Mouse (Mus musculus) G1E (cell line): ENCODE results near the gene Marf1. TPM values are rescaled to one million over a fixed set of nuclear protein-coding genes. Genes with fewer than 3 reads are reported as not detected.

Experiments used
- ATAC-seq: 2 replicates; pipeline ENCODE4 v1.8.0; 2016; ENCODE audit warnings: mild to moderate bottlenecking; ENCODE audit not compliant: insufficient number of reproducible peaks, poor library complexity, low FRiP score, severe bottlenecking; ENCODE audit errors: extremely low read depth
- DNase-seq: peaks from one replicate; pipeline ENCODE4 v3.0.0; 2012; ENCODE audit warnings: low spot score
- H3K27me3 ChIP-seq: 2 replicates; pipeline ENCODE4 v1.6.1; 2012; ENCODE audit warnings: mild to moderate bottlenecking, low read length, inconsistent platforms; ENCODE audit not compliant: insufficient read depth
- H3K36me3 ChIP-seq: replicated peaks from 2 replicates; pipeline ENCODE3; 2012; ENCODE audit warnings: mild to moderate bottlenecking, inconsistent platforms
- H3K4me1 ChIP-seq: 2 replicates; pipeline ENCODE4 v1.6.1; 2012; ENCODE audit warnings: low read depth, low read length, inconsistent platforms, mixed read lengths; ENCODE audit not compliant: insufficient read depth
- H3K4me3 ChIP-seq: 2 replicates; pipeline ENCODE4 v1.5.1; 2012; ENCODE audit warnings: low read depth, mild to moderate bottlenecking, inconsistent platforms, low read length, moderate library complexity, mixed read lengths
- H3K9me3 ChIP-seq: replicated peaks from 2 replicates; pipeline ENCODE4 v1.6.1; 2012; ENCODE audit warnings: inconsistent platforms
- CTCF ChIP-seq: IDR thresholded peaks from 2 replicates; pipeline ENCODE4 v1.5.1; 2012; ENCODE audit warnings: low read depth, low read length, inconsistent platforms, mixed read lengths
- GATA1 ChIP-seq: IDR thresholded peaks from 2 replicates; pipeline ENCODE4 v1.6.1; 2012; ENCODE audit warnings: borderline replicate concordance, low read length, inconsistent platforms, mixed read lengths
- GATA2 ChIP-seq: IDR thresholded peaks from 2 replicates; pipeline ENCODE4 v1.6.1; 2012; ENCODE audit warnings: low read depth, low read length, inconsistent platforms, borderline replicate concordance
- POLR2AphosphoS5 ChIP-seq: IDR thresholded peaks from 2 replicates; pipeline ENCODE4 v1.6.1; 2012; ENCODE audit warnings: low read depth, low read length, inconsistent platforms; ENCODE audit not compliant: insufficient replicate concordance
- TAL1 ChIP-seq: conservative IDR thresholded peaks from 2 replicates; pipeline ENCODE4 v1.6.1; 2012; ENCODE audit warnings: low read depth, low read length, inconsistent platforms, mixed read lengths
- polyA plus RNA-seq: library from polyadenylated mRNA; stranded (reverse); fragments of >175 nt; gene quantifications from 2 replicates; pipeline ENCODE4 v1.2.3, GENCODE M21; 2012
- total RNA-seq, 2 experiments: library from RNA; stranded (forward) in 1 of 2; stranded (reverse) in 1 of 2; fragments of 200-1000 nt in 1 of 2; fragments of >200 nt in 1 of 2; fragmentation: Nextera tagmentation in 1 of 2; gene quantifications; 2 replicates each; pipeline ENCODE4 v1.2.3; 2014 to 2017

Marf1 gene
- total and polyA plus RNA-seq, 3 experiments: 3.3 to 75.4 (median 32.3) TPM

GRCm38 (mm10) chr16:14182360-14182759, 19.2 kb upstream of the Marf1 start:
- Histone ChIP-seq H3K4me3 (no peak overlapping the region), H3K4me1 (peaks cover 7% of the 10 kb centered on the region), H3K36me3 (peaks cover 96% of the 10 kb centered on the region), H3K9me3 (no peaks in the 10 kb centered on the region), H3K27me3 (no peaks in the 10 kb centered on the region)
- no peak for DNase-seq
- no peak for ATAC-seq
- TF ChIP-seq CTCF (no peak), GATA1 (no peak), POLR2AphosphoS5 (no peak), GATA2 (no peak), TAL1 (no peak)

- Histone ChIP-seq H3K36me3 (peaks cover 97% of the 10 kb centered on the region), H3K9me3 (no peaks in the 10 kb centered on the region), H3K4me1 (peaks cover 9% of the 10 kb centered on the region), H3K27me3 (no peaks in the 10 kb centered on the region), H3K4me3 (no peak overlapping the region)
- ATAC-seq (no peak), DNase-seq (no peak)
- TF ChIP-seq TAL1 (no peak), GATA2 (no peak), POLR2AphosphoS5 (no peak), GATA1 (no peak), CTCF (no peak)
Measured at GRCm38 (mm10) chr16:14180163-14180733, 17.1 kb upstream of the Marf1 start.

- no peak for TF ChIP-seq CTCF
- TF ChIP-seq GATA1: no peak
- no peak for TF ChIP-seq GATA2
Measured at GRCm38 (mm10) chr16:14178041-14178440, 14.9 kb upstream of the Marf1 start.

GRCm38 (mm10) chr16:14169706-14170105, 6.6 kb upstream of the Marf1 start:
- H3K4me1 ChIP-seq: peaks cover 20% of the 10 kb centered on the region
- peaks cover 89% of the 10 kb centered on the region for H3K36me3 ChIP-seq
- H3K4me3 ChIP-seq: no peak overlapping the region
- H3K9me3 ChIP-seq: no peaks in the 10 kb centered on the region
- ATAC-seq: no peak
- no peak for DNase-seq
- H3K27me3 ChIP-seq: no peaks in the 10 kb centered on the region
- TF ChIP-seq TAL1 (no peak), CTCF (no peak), GATA2 (no peak), GATA1 (no peak), POLR2AphosphoS5 (no peak)

More at GRCm38 (mm10) chr16:14178041-14178440, 14.9 kb upstream of the Marf1 start:
- Histone ChIP-seq H3K4me1 (peaks cover 9% of the 10 kb centered on the region), H3K36me3 (peaks cover 98% of the 10 kb centered on the region), H3K4me3 (no peak overlapping the region), H3K27me3 (no peaks in the 10 kb centered on the region), H3K9me3 (no peaks in the 10 kb centered on the region)
- ATAC-seq (no peak), DNase-seq (no peak)

GRCm38 (mm10) chr16:14166490-14166889, 3.3 kb upstream of the Marf1 start:
- DNase-seq (no peak), ATAC-seq (no peak)
- TF ChIP-seq GATA1 (no peak), GATA2 (no peak), POLR2AphosphoS5 (no peak), TAL1 (no peak), CTCF (no peak)
- peaks cover 43% of the 10 kb centered on the region for H3K4me1 ChIP-seq
- no peaks in the 10 kb centered on the region for H3K9me3 ChIP-seq
- H3K27me3 ChIP-seq: no peaks in the 10 kb centered on the region
- H3K36me3 ChIP-seq: peaks cover 57% of the 10 kb centered on the region
- H3K4me3 ChIP-seq: no peak overlapping the region

DNA sequence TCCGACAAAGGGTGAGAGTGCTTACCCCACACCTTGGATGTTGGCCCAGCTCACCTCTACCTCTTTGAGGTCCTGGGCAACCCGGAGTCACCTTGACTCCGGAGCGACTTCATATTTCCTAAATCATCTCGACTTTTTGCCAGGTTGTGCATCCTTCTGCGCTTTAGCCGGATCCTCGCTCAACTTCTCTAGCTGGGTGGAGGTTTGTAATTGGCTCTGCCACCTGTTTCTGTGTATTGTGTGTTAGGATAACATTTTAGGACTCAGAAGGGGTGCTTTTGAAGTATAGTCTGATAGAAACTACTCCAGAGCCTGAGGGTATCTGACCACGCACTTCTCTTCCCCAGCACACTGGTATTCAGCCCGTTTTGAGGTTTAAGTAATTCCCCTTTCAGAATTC, 580 bp upstream of the Marf1 start:
- Histone ChIP-seq H3K9me3 (no peaks in the 10 kb centered on the region), H3K4me1 (peaks cover 54% of the 10 kb centered on the region), H3K27me3 (no peaks in the 10 kb centered on the region)

More for the DNA sequence above, 580 bp upstream of the Marf1 start:
- Histone ChIP-seq H3K36me3 (peaks cover 30% of the 10 kb centered on the region), H3K4me3 (peak overlapping the region; percentile 79)
- peak; percentile 22 for DNase-seq
- no peak for ATAC-seq
- TF ChIP-seq CTCF (no peak), GATA1 (no peak), GATA2 (no peak), POLR2AphosphoS5 (no peak), TAL1 (no peak)
